Mouse (Mus musculus): ENCODE results near the gene Ferd3l. TPM values are rescaled to one million over a fixed set of nuclear protein-coding genes. Genes with fewer than 3 reads are reported as not detected.

Ferd3l gene
- not detected in 2 replicates for polyA plus RNA-seq (2015; fragmentation: Nextera tagmentation; extraction: Ambion mirVana)

- H3K4me2 ChIP-seq (ENCODE audit: low read depth, low read length) = no peak within 1 kb of the TSS
- H3K36me3 ChIP-seq (ENCODE audit: control insufficient read depth, insufficient read depth) = no peaks in the 10 kb centered on the region
- H3K9me3 ChIP-seq (replicated peaks; ENCODE audit: control insufficient read depth, low read length) = no peaks in the 10 kb centered on the region
- H3K27me3 ChIP-seq (ENCODE audit: control insufficient read depth, insufficient read depth, low read depth, low read length) = peaks cover 24% of the 10 kb centered on the region
- 2% methylated on average over 39 of the region's 39 CpGs for WGBS (ENCODE audit: insufficient replicate concordance)
- H3K9ac ChIP-seq (ENCODE audit: low read depth, low read length) = no peak within 1 kb of the TSS
- H3K4me1 ChIP-seq (ENCODE audit: control insufficient read depth, low read depth, low read length) = no peaks in the 10 kb centered on the region
- no peak for ATAC-seq (ENCODE audit: low read depth)
- H3K27ac ChIP-seq (ENCODE audit: low read length) = no peak within 1 kb of the TSS
- no peak within 1 kb of the TSS for H3K4me3 ChIP-seq (ENCODE audit: low read depth, low read length)
Observed at GRCm38 (mm10) chr12:33928331-33929192, at the start of gene Ferd3l. TSS of gene Ferd3l (plus strand) at chr12:33928425.

GRCm38 (mm10) chr12:33893956-33894355 is 34.3 kb upstream of the Ferd3l start:
- Histone ChIP-seq H3K36me3 (ENCODE audit: control insufficient read depth, insufficient read depth) (no peaks in the 10 kb centered on the region), H3K4me1 (ENCODE audit: control insufficient read depth, low read depth, low read length) (no peaks in the 10 kb centered on the region), H3K9me3 (replicated peaks; ENCODE audit: control insufficient read depth, low read length) (no peaks in the 10 kb centered on the region), H3K27me3 (ENCODE audit: control insufficient read depth, insufficient read depth, low read depth, low read length) (no peaks in the 10 kb centered on the region), H3K4me3 (ENCODE audit: low read depth, low read length) (no peak overlapping the region), H3K4me2 (ENCODE audit: low read depth, low read length) (no peak overlapping the region), H3K27ac (ENCODE audit: low read length) (no peak overlapping the region), H3K9ac (ENCODE audit: low read depth, low read length) (no peak overlapping the region)
- ATAC-seq (ENCODE audit: low read depth) = no peak
- 58% methylated on average over 2 of the region's 2 CpGs for WGBS (ENCODE audit: insufficient replicate concordance)

GRCm38 (mm10) chr12:33894621-33895020 is 33.6 kb upstream of the Ferd3l start:
- Histone ChIP-seq H3K4me3 (ENCODE audit: low read depth, low read length) (no peak overlapping the region), H3K36me3 (ENCODE audit: control insufficient read depth, insufficient read depth) (no peaks in the 10 kb centered on the region), H3K27ac (ENCODE audit: low read length) (no peak overlapping the region), H3K9ac (ENCODE audit: low read depth, low read length) (no peak overlapping the region), H3K4me2 (ENCODE audit: low read depth, low read length) (no peak overlapping the region), H3K27me3 (ENCODE audit: control insufficient read depth, insufficient read depth, low read depth, low read length) (no peaks in the 10 kb centered on the region), H3K4me1 (ENCODE audit: control insufficient read depth, low read depth, low read length) (no peaks in the 10 kb centered on the region), H3K9me3 (replicated peaks; ENCODE audit: control insufficient read depth, low read length) (no peaks in the 10 kb centered on the region)
- WGBS (ENCODE audit: insufficient replicate concordance) = 48% methylated on average over 1 of the region's 1 CpGs
- no peak for ATAC-seq (ENCODE audit: low read depth)

- ATAC-seq (ENCODE audit: low read depth) = no peak
- Histone ChIP-seq H3K36me3 (ENCODE audit: control insufficient read depth, insufficient read depth) (no peaks in the 10 kb centered on the region), H3K4me3 (ENCODE audit: low read depth, low read length) (no peak overlapping the region), H3K4me1 (ENCODE audit: control insufficient read depth, low read depth, low read length) (no peaks in the 10 kb centered on the region), H3K27me3 (ENCODE audit: control insufficient read depth, insufficient read depth, low read depth, low read length) (peaks cover 24% of the 10 kb centered on the region), H3K9ac (ENCODE audit: low read depth, low read length) (no peak overlapping the region), H3K9me3 (replicated peaks; ENCODE audit: control insufficient read depth, low read length) (no peaks in the 10 kb centered on the region), H3K27ac (ENCODE audit: low read length) (no peak overlapping the region), H3K4me2 (ENCODE audit: low read depth, low read length) (no peak overlapping the region)
- WGBS (ENCODE audit: insufficient replicate concordance) = 7% methylated on average over 3 of the region's 3 CpGs
Observed at GRCm38 (mm10) chr12:33926751-33927150, 1.5 kb upstream of the Ferd3l start.

GRCm38 (mm10) chr12:33927334-33928098 is 709 bp upstream of the Ferd3l start:
- no peak for ATAC-seq (ENCODE audit: low read depth)
- H3K9me3 ChIP-seq (replicated peaks; ENCODE audit: control insufficient read depth, low read length) = no peaks in the 10 kb centered on the region
- peaks cover 24% of the 10 kb centered on the region for H3K27me3 ChIP-seq (ENCODE audit: control insufficient read depth, insufficient read depth, low read depth, low read length)
- H3K4me3 ChIP-seq (ENCODE audit: low read depth, low read length) = no peak overlapping the region
- H3K4me2 ChIP-seq (ENCODE audit: low read depth, low read length) = no peak overlapping the region
- H3K36me3 ChIP-seq (ENCODE audit: control insufficient read depth, insufficient read depth) = no peaks in the 10 kb centered on the region
- 3% methylated on average over 15 of the region's 15 CpGs for WGBS (ENCODE audit: insufficient replicate concordance)
- no peaks in the 10 kb centered on the region for H3K4me1 ChIP-seq (ENCODE audit: control insufficient read depth, low read depth, low read length)
- H3K27ac ChIP-seq (ENCODE audit: low read length) = no peak overlapping the region
- no peak overlapping the region for H3K9ac ChIP-seq (ENCODE audit: low read depth, low read length)

- Histone ChIP-seq H3K9ac (ENCODE audit: low read depth, low read length) (no peak overlapping the region), H3K4me1 (ENCODE audit: control insufficient read depth, low read depth, low read length) (peaks cover 2% of the 10 kb centered on the region; the same call in 1 of the 2 replicates), H3K27ac (ENCODE audit: low read length) (no peak overlapping the region), H3K27me3 (ENCODE audit: control insufficient read depth, insufficient read depth, low read depth, low read length) (peaks cover 36% of the 10 kb centered on the region), H3K9me3 (replicated peaks; ENCODE audit: control insufficient read depth, low read length) (no peaks in the 10 kb centered on the region), H3K36me3 (ENCODE audit: control insufficient read depth, insufficient read depth) (no peaks in the 10 kb centered on the region), H3K4me3 (ENCODE audit: low read depth, low read length) (no peak overlapping the region), H3K4me2 (ENCODE audit: low read depth, low read length) (no peak overlapping the region)
- no peak for ATAC-seq (ENCODE audit: low read depth)
- WGBS (ENCODE audit: insufficient replicate concordance) = 5% methylated on average over 3 of the region's 3 CpGs
Observed at GRCm38 (mm10) chr12:33952843-33953242, 24.6 kb downstream of the Ferd3l start.

- Histone ChIP-seq H3K9me3 (replicated peaks; ENCODE audit: control insufficient read depth, low read length) (no peaks in the 10 kb centered on the region), H3K9ac (ENCODE audit: low read depth, low read length) (no peak overlapping the region), H3K4me2 (ENCODE audit: low read depth, low read length) (no peak overlapping the region), H3K27me3 (ENCODE audit: control insufficient read depth, insufficient read depth, low read depth, low read length) (peaks cover 53% of the 10 kb centered on the region), H3K4me1 (ENCODE audit: control insufficient read depth, low read depth, low read length) (peaks cover 2% of the 10 kb centered on the region; the same call in 1 of the 2 replicates), H3K27ac (ENCODE audit: low read length) (no peak overlapping the region), H3K4me3 (ENCODE audit: low read depth, low read length) (no peak overlapping the region), H3K36me3 (ENCODE audit: control insufficient read depth, insufficient read depth) (no peaks in the 10 kb centered on the region)
- ATAC-seq (ENCODE audit: low read depth) = no peak
- 12% methylated on average over 8 of the region's 8 CpGs for WGBS (ENCODE audit: insufficient replicate concordance)
Observed at GRCm38 (mm10) chr12:33954931-33955565, 26.8 kb downstream of the Ferd3l start.

GRCm38 (mm10) chr12:33955606-33956295 is 27.5 kb downstream of the Ferd3l start:
- Histone ChIP-seq H3K4me2 (ENCODE audit: low read depth, low read length) (no peak overlapping the region), H3K27me3 (ENCODE audit: control insufficient read depth, insufficient read depth, low read depth, low read length) (peaks cover 55% of the 10 kb centered on the region)

More at GRCm38 (mm10) chr12:33955606-33956295, 27.5 kb downstream of the Ferd3l start:
- H3K36me3 ChIP-seq (ENCODE audit: control insufficient read depth, insufficient read depth) = no peaks in the 10 kb centered on the region
- no peak for ATAC-seq (ENCODE audit: low read depth)
- WGBS (ENCODE audit: insufficient replicate concordance) = 3% methylated on average over 28 of the region's 28 CpGs
- no peaks in the 10 kb centered on the region for H3K9me3 ChIP-seq (replicated peaks; ENCODE audit: control insufficient read depth, low read length)
- H3K9ac ChIP-seq (ENCODE audit: low read depth, low read length) = no peak overlapping the region
- peaks cover 2% of the 10 kb centered on the region; the same call in 1 of the 2 replicates for H3K4me1 ChIP-seq (ENCODE audit: control insufficient read depth, low read depth, low read length)
- no peak overlapping the region for H3K4me3 ChIP-seq (ENCODE audit: low read depth, low read length)
- no peak overlapping the region for H3K27ac ChIP-seq (ENCODE audit: low read length)

Measured in liver, embryonic 16.5 days (tissue).